ENCODE assay signal across 11 mouse cellular contexts in genomic region chr6:121081288-121082093, GRCm38 (mm10). TPM values are rescaled to one million over a fixed set of nuclear protein-coding genes. Genes with fewer than 3 reads are reported as not detected.
DNase-seq lines count a peak whose midpoint lies in the region; ATAC-seq lines count a peak whose summit lies in the region.
"Had no signal": no experiment of that assay in that cellular context is flagged by ENCODE, and none has a peak within 500 bp of the region (broad histone marks: within the 10 kb centered on the region; RNA-seq: fewer than 3 reads in every experiment).

No protein-coding gene starts in this region.

- no peak overlapping the region for H3K4me3 ChIP-seq in hindbrain, embryonic 16.5 days (ENCODE audit: low read length)
- no peak overlapping the region for H3K4me3 ChIP-seq in neural tube, embryonic 11.5 days (ENCODE audit: low read depth, low read length)
- H3K4me3 ChIP-seq: heart, adult 2 months; liver, embryonic 15.5 days had no signal

- 42% methylated on average over 26 of the region's 26 CpGs for WGBS in hindbrain, embryonic 16.5 days
- WGBS in neural tube, embryonic 11.5 days: 68% methylated on average over 26 of the region's 26 CpGs

- H3K27ac ChIP-seq in hindbrain, embryonic 16.5 days (ENCODE audit: low read depth, low read length): peak overlapping the region; percentile 6; the same call in 1 of the 2 replicates
- no peak overlapping the region for H3K27ac ChIP-seq in neural tube, embryonic 11.5 days (ENCODE audit: low read depth, low read length)
- H3K27ac ChIP-seq: heart, adult 2 months; liver, embryonic 15.5 days had no signal

- no peaks in the 10 kb centered on the region for H3K27me3 ChIP-seq in hindbrain, embryonic 16.5 days (replicated peaks; ENCODE audit: control insufficient read depth, insufficient read depth, low read length)
- H3K27me3 ChIP-seq in neural tube, embryonic 11.5 days (ENCODE audit: control insufficient read depth, insufficient read depth, low read length): no peaks in the 10 kb centered on the region
- H3K27me3 ChIP-seq: liver, embryonic 15.5 days had no signal

- peak; percentile 40; the same call in 1 of the 2 replicates for ATAC-seq in hindbrain, embryonic 16.5 days
- 0 out of 2 replicates have a peak, but pooled peaks have one; percentile 42 for ATAC-seq in neural tube, embryonic 11.5 days (ENCODE audit: insufficient read depth, low FRiP score, low TSS enrichment)
- ATAC-seq in CD4-positive, CD25-positive, alpha-beta regulatory T cell, adult 4 months: no peak

- peak; percentile 51 to 67 for DNase-seq in cerebellum, postnatal 14 days
- DNase-seq in cerebellum, postnatal 36 days: no peak
- peak; percentile 64 for DNase-seq in left cerebral cortex, postnatal 4 days
- no peak for DNase-seq in left cerebral cortex, adult 9 months (ENCODE audit: low spot score in 2 of 2)
- peak; percentile 42 for DNase-seq in neural tube, embryonic 11.5 days (ENCODE audit: low spot score)
- no peak for DNase-seq in urinary bladder, postnatal 36 days (ENCODE audit: low spot score in 2 of 2)
- DNase-seq: cerebellum, adult 11 months had no signal

- no peaks in the 10 kb centered on the region for H3K36me3 ChIP-seq in hindbrain, embryonic 16.5 days (ENCODE audit: control insufficient read depth, insufficient read depth, low read length)
- H3K36me3 ChIP-seq in neural tube, embryonic 11.5 days (ENCODE audit: control insufficient read depth, insufficient read depth, low read length): no peaks in the 10 kb centered on the region
- H3K36me3 ChIP-seq: liver, embryonic 15.5 days had no signal

- H3K4me1 ChIP-seq in hindbrain, embryonic 16.5 days (ENCODE audit: control insufficient read depth, insufficient read depth, low read depth, low read length): peaks cover 10% of the 10 kb centered on the region
- H3K4me1 ChIP-seq in neural tube, embryonic 11.5 days (ENCODE audit: control insufficient read depth, insufficient read depth, low read length): no peaks in the 10 kb centered on the region

- H3K9me3 ChIP-seq in hindbrain, embryonic 16.5 days (ENCODE audit: control insufficient read depth, low read length): no peaks in the 10 kb centered on the region
- H3K9me3 ChIP-seq in neural tube, embryonic 11.5 days (ENCODE audit: control insufficient read depth, low read length): no peaks in the 10 kb centered on the region
- H3K9me3 ChIP-seq: liver, embryonic 15.5 days had no signal

- intact Hi-C loops in left cerebral cortex, postnatal 4 days (cut with DNase I): no loop called here

- H3K9ac ChIP-seq in hindbrain, embryonic 16.5 days (ENCODE audit: low read depth, low read length): no peak overlapping the region
- H3K9ac ChIP-seq in neural tube, embryonic 11.5 days (ENCODE audit: low read length): no peak overlapping the region
- H3K9ac ChIP-seq: liver, embryonic 15.5 days had no signal

- no peak overlapping the region; the same call in 1 of the 2 replicates for H3K4me2 ChIP-seq in hindbrain, embryonic 16.5 days (ENCODE audit: low read length)
- H3K4me2 ChIP-seq in neural tube, embryonic 11.5 days (ENCODE audit: low read depth): no peak overlapping the region
- H3K4me2 ChIP-seq: liver, embryonic 15.5 days had no signal

RNA-seq across cellular contexts. Expression of gene Mical3, which starts 49.3 kb away (rescaled TPM):
- 100 to 1,000 TPM; 149 to 156 TPM for total RNA-seq in left cerebral cortex, postnatal 4 days (2021)
- polyA plus RNA-seq in hindbrain, embryonic 16.5 days (2015; fragmentation: Nextera tagmentation; extraction: Ambion mirVana): 31.4 and 32.9 TPM in 2 replicates
- polyA plus RNA-seq in neural tube, embryonic 11.5 days (2014; fragmentation: Nextera tagmentation; extraction: Ambion mirVana): 18.4 and 19.6 TPM in 2 replicates
- polyA plus RNA-seq in CD4-positive, CD25-positive, alpha-beta regulatory T cell, adult 4 months (2017; shearing (Covaris generic)): 10 to 100 TPM in 1 of 2 experiments, 1 to 10 TPM in 1; 9.9 to 11.8 TPM

Comparison
In these comparisons a context has a peak if more than half of its experiments do, and no peak if none do; other contexts are left out.
1. DNase-seq: peak in cerebellum, postnatal 14 days (2 of 2), left cerebral cortex, postnatal 4 days (single experiment) and neural tube, embryonic 11.5 days (single experiment); none in cerebellum, postnatal 36 days (0 of 2), left cerebral cortex, adult 9 months (0 of 2) and urinary bladder, postnatal 36 days (0 of 2).